Mouse (Mus musculus) gastrocnemius, postnatal 36 days (tissue): ENCODE results near the gene Git2. TPM values are rescaled to one million over a fixed set of nuclear protein-coding genes. Genes with fewer than 3 reads are reported as not detected.

Source experiments
- DNase-seq, 2 experiments: peaks; one replicate each; pipeline ENCODE4 v3.0.0; 2022
- intact Hi-C: fragments of 180-260 bp; cut with DNase I; formaldehyde crosslinking; loops from one replicate; pipeline ENCODE4 v1.15.1; 2025
- total RNA-seq, 2 experiments: library from RNA; stranded (reverse); gene quantifications; 2 replicates each; pipeline ENCODE4 v1.2.3; 2021

Gene Git2
- total RNA-seq, 2 experiments from 2014 or later: 15.9 to 17.4 TPM

- DNase-seq: no peak
- intact Hi-C loops: no loop called here
Observed at GRCm38 (mm10) chr5:114799848-114800247, 24.5 kb upstream of the Git2 start.

- intact Hi-C loops: no loop called here
- no peak for DNase-seq
Observed at GRCm38 (mm10) chr5:114797253-114797652, 21.9 kb upstream of the Git2 start.

GRCm38 (mm10) chr5:114796299-114797012 is 21.1 kb upstream of the Git2 start:
- intact Hi-C loops: no loop called here
- DNase-seq: no peak

- no peak for DNase-seq
- intact Hi-C loops: no loop called here
Observed at GRCm38 (mm10) chr5:114795653-114796052, 20.3 kb upstream of the Git2 start.

GRCm38 (mm10) chr5:114795231-114795630 is 19.9 kb upstream of the Git2 start:
- intact Hi-C loops: no loop called here
- DNase-seq: no peak

GRCm38 (mm10) chr5:114794609-114795008 is 19.3 kb upstream of the Git2 start:
- no peak for DNase-seq
- intact Hi-C loops: no loop called here

GRCm38 (mm10) chr5:114793317-114793716 is 18.0 kb upstream of the Git2 start:
- DNase-seq: no peak
- intact Hi-C loops: no loop called here

GRCm38 (mm10) chr5:114785196-114785595 is 9.9 kb upstream of the Git2 start:
- intact Hi-C loops: no loop called here
- DNase-seq: no peak

GRCm38 (mm10) chr5:114784622-114785165 is 9.4 kb upstream of the Git2 start:
- DNase-seq: peak in 1 of 2 experiments; percentile 32

GRCm38 (mm10) chr5:114783405-114784163 is 8.3 kb upstream of the Git2 start:
- no peak for DNase-seq
- intact Hi-C loops: no loop called here

More at GRCm38 (mm10) chr5:114784622-114785165, 9.4 kb upstream of the Git2 start:
- intact Hi-C loops: no loop called here

- intact Hi-C loops: no loop called here
- DNase-seq: no peak
Observed at GRCm38 (mm10) chr5:114782991-114783390, 7.7 kb upstream of the Git2 start.

GRCm38 (mm10) chr5:114780912-114781311 is 5.6 kb upstream of the Git2 start:
- DNase-seq: no peak
- intact Hi-C loops: no loop called here

GRCm38 (mm10) chr5:114779956-114780489 is 4.7 kb upstream of the Git2 start:
- no peak for DNase-seq
- intact Hi-C loops: no loop called here

GRCm38 (mm10) chr5:114776174-114776573 is 857 bp upstream of the Git2 start:
- DNase-seq: no peak
- intact Hi-C loops: no loop called here

- intact Hi-C loops: no loop called here
- DNase-seq: peak; percentile 86 to 88
Observed at GRCm38 (mm10) chr5:114774403-114775051, 790 bp downstream of the Git2 start, which contains the start of gene Ankrd13a. Gene Ankrd13a, plus strand, starts transcription at chr5:114774677.

- no peak for DNase-seq
- intact Hi-C loops: no loop called here
Observed at GRCm38 (mm10) chr5:114773780-114774179, 1.5 kb downstream of the Git2 start.

- DNase-seq: peak; percentile 92 to 97
- intact Hi-C loops: no loop called here
Observed at GRCm38 (mm10) chr5:114773211-114773710, 2.1 kb downstream of the Git2 start.

GRCm38 (mm10) chr5:114772456-114773203 is 2.7 kb downstream of the Git2 start:
- intact Hi-C loops: no loop called here
- DNase-seq: no peak

- DNase-seq: no peak
- intact Hi-C loops: no loop called here
Observed at GRCm38 (mm10) chr5:114771796-114772195, 3.5 kb downstream of the Git2 start.

GRCm38 (mm10) chr5:114769786-114770185 is 5.5 kb downstream of the Git2 start:
- intact Hi-C loops: no loop called here
- DNase-seq: no peak
